Comparison of ENCODE assay signal across 12 mouse cellular contexts in genomic region chr9:49884516-49885343, GRCm38 (mm10).
DNase-seq lines count a peak whose midpoint lies in the region; ATAC-seq and TF ChIP-seq lines count a peak whose summit lies in the region.
"Had no signal": no experiment of that assay in that cellular context is flagged by ENCODE, and none has a peak within 500 bp of the region (broad histone marks: within the 10 kb centered on the region; RNA-seq: fewer than 3 reads in every experiment).

No protein-coding gene starts in this region.

- TF ChIP-seq EP300 in heart, adult 2 months (IDR thresholded peaks at IDR 0.05; ENCODE audit: insufficient read depth, low read depth, low read length): no peak

- no peaks in the 10 kb centered on the region for H3K9me3 ChIP-seq in heart, embryonic 11.5 days (replicated peaks; ENCODE audit: control insufficient read depth, low read length)
- no peaks in the 10 kb centered on the region for H3K9me3 ChIP-seq in forebrain, postnatal 0 days (ENCODE audit: low read length)
- H3K9me3 ChIP-seq: limb, embryonic 12.5 days; midbrain, embryonic 12.5 days had no signal

- DNase-seq in heart, adult 2 months: peak; percentile 56 to 74
- DNase-seq in cerebellum, adult 11 months: peak; percentile 40
- DNase-seq in forebrain, postnatal 0 days: peak; percentile 14
- DNase-seq in heart, postnatal 14 days: peak; percentile 66 to 75
- no peak for DNase-seq in kidney, adult 8-10 months
- DNase-seq in kidney, postnatal 25 days: no peak
- DNase-seq in B cell, adult 2 months: no peak
- DNase-seq: thymus, adult 18-20 months had no signal

- intact Hi-C loops in heart, adult 2 months (cut with DNase I): no loop called here
- intact Hi-C loops in heart, postnatal 14 days (cut with DNase I): no loop called here

- H3K4me3 ChIP-seq in heart, adult 2 months: no peak overlapping the region
- no peak overlapping the region for H3K4me3 ChIP-seq in heart, embryonic 11.5 days (ENCODE audit: low read depth, low read length)
- no peak overlapping the region for H3K4me3 ChIP-seq in forebrain, postnatal 0 days (ENCODE audit: low read depth, low read length)
- H3K4me3 ChIP-seq: limb, embryonic 12.5 days; midbrain, embryonic 12.5 days had no signal

- H3K4me2 ChIP-seq in heart, embryonic 11.5 days: no peak overlapping the region
- no peak overlapping the region for H3K4me2 ChIP-seq in forebrain, postnatal 0 days (ENCODE audit: low read depth)
- H3K4me2 ChIP-seq: limb, embryonic 12.5 days; midbrain, embryonic 12.5 days had no signal

- TF ChIP-seq POLR2A in heart, adult 2 months (IDR thresholded peaks at IDR 0.05; ENCODE audit: insufficient read depth, low read depth, low read length): no peak

- 50% methylated on average over 12 of the region's 12 CpGs for WGBS in heart, adult 2 months
- WGBS in heart, embryonic 11.5 days (ENCODE audit: insufficient replicate concordance): 71% methylated on average over 12 of the region's 12 CpGs
- 41% methylated on average over 12 of the region's 12 CpGs for WGBS in forebrain, postnatal 0 days

- no peak overlapping the region for H3K27ac ChIP-seq in heart, adult 2 months
- no peak overlapping the region for H3K27ac ChIP-seq in heart, embryonic 11.5 days (ENCODE audit: low read depth, low read length)
- no peak overlapping the region for H3K27ac ChIP-seq in forebrain, postnatal 0 days (ENCODE audit: low read depth, low read length)
- H3K27ac ChIP-seq: limb, embryonic 12.5 days; midbrain, embryonic 12.5 days had no signal

- no peaks in the 10 kb centered on the region for H3K36me3 ChIP-seq in heart, adult 2 months (ENCODE audit: control insufficient read depth, insufficient read depth, low read length)
- no peaks in the 10 kb centered on the region for H3K36me3 ChIP-seq in heart, embryonic 11.5 days (ENCODE audit: control insufficient read depth, insufficient read depth, low read length)
- no peaks in the 10 kb centered on the region for H3K36me3 ChIP-seq in forebrain, postnatal 0 days (ENCODE audit: insufficient read depth)
- H3K36me3 ChIP-seq: limb, embryonic 12.5 days; midbrain, embryonic 12.5 days had no signal

- H3K79me2 ChIP-seq in heart, adult 2 months (replicated peaks; ENCODE audit: control insufficient read depth, insufficient read depth, low read length): no peaks in the 10 kb centered on the region

- TF ChIP-seq CTCF in heart, adult 2 months (IDR thresholded peaks at IDR 0.05): no peak
- TF ChIP-seq CTCF in forebrain, postnatal 0 days (IDR thresholded peaks at IDR 0.05; ENCODE audit: low read depth): no peak

- H3K27me3 ChIP-seq in heart, adult 2 months (ENCODE audit: control insufficient read depth, insufficient read depth, low read length): no peaks in the 10 kb centered on the region
- H3K27me3 ChIP-seq in heart, embryonic 11.5 days (ENCODE audit: control insufficient read depth, insufficient read depth, low read length): no peaks in the 10 kb centered on the region
- H3K27me3 ChIP-seq in forebrain, postnatal 0 days (ENCODE audit: insufficient read depth, low read length): no peaks in the 10 kb centered on the region
- H3K27me3 ChIP-seq: limb, embryonic 12.5 days; midbrain, embryonic 12.5 days had no signal

- H3K4me1 ChIP-seq in heart, adult 2 months (ENCODE audit: control insufficient read depth, insufficient read depth, low read length): no peaks in the 10 kb centered on the region
- no peaks in the 10 kb centered on the region for H3K4me1 ChIP-seq in heart, embryonic 11.5 days (ENCODE audit: control insufficient read depth, insufficient read depth, low read length)
- H3K4me1 ChIP-seq in forebrain, postnatal 0 days (ENCODE audit: insufficient read depth): no peaks in the 10 kb centered on the region
- H3K4me1 ChIP-seq: limb, embryonic 12.5 days had no signal

- H3K9ac ChIP-seq in heart, adult 2 months (ENCODE audit: low read depth, low read length): no peak overlapping the region
- no peak overlapping the region for H3K9ac ChIP-seq in heart, embryonic 11.5 days (ENCODE audit: low read depth, low read length)
- no peak overlapping the region for H3K9ac ChIP-seq in forebrain, postnatal 0 days
- H3K9ac ChIP-seq: limb, embryonic 12.5 days; midbrain, embryonic 12.5 days had no signal

- ATAC-seq in heart, embryonic 11.5 days (replicated peaks; ENCODE audit: insufficient number of reproducible peaks, low FRiP score, low TSS enrichment): no peak
- no peak for ATAC-seq in forebrain, postnatal 0 days
- ATAC-seq: hindbrain, embryonic 16.5 days had no signal

Comparison
In these comparisons a context has a peak if more than half of its experiments do, and no peak if none do; other contexts are left out.
1. DNase-seq: peak in heart, adult 2 months (2 of 2), cerebellum, adult 11 months (single experiment), forebrain, postnatal 0 days (single experiment) and heart, postnatal 14 days (2 of 2); none in kidney, adult 8-10 months (0 of 2), kidney, postnatal 25 days (0 of 2) and B cell, adult 2 months (0 of 2).